Mouse (Mus musculus) liver, embryonic 14.5 days (tissue): ENCODE measurements at regions not wholly inside any gene's neighbourhood (a gene's known extent, or its start where the extent isn't known, plus 50 kb on each side); places are given as distances from the start of the nearest gene placed in this dataset.

Experiments used
- CTCF ChIP-seq: IDR thresholded peaks from 2 replicates; pipeline ENCODE4 v1.5.1; 2016; ENCODE audit warnings: antibody characterized with exemption, low read depth, control low read depth
- EP300 ChIP-seq: IDR thresholded peaks from 2 replicates; pipeline ENCODE4 v1.6.1; 2016; ENCODE audit warnings: antibody characterized with exemption, low read depth

- TF ChIP-seq CTCF (no peak), EP300 (no peak)
Measured at GRCm38 (mm10) chr16:49615342-49616020, 83.6 kb upstream of the Ift57 start.
